Mouse (Mus musculus) myocyte (in vitro differentiated cells): ENCODE results near the gene Riox2.

ENCODE experiments used
- CEBPB ChIP-seq: IDR thresholded peaks from 2 replicates; pipeline ENCODE4 v1.6.1; 2011; ENCODE audit warnings: mild to moderate bottlenecking, moderate library complexity; ENCODE audit not compliant: poor library complexity, insufficient read depth, severe bottlenecking
- E2F4 ChIP-seq: IDR thresholded peaks from one replicate; pipeline ENCODE4 v1.6.1; 2011; ENCODE audit warnings: mild to moderate bottlenecking, control low read depth, moderate library complexity; ENCODE audit not compliant: insufficient read depth
- MAX ChIP-seq: IDR thresholded peaks from one replicate; pipeline ENCODE4 v1.6.1; 2011; ENCODE audit warnings: low read depth, mild to moderate bottlenecking, control low read depth
- POLR2A ChIP-seq: IDR thresholded peaks from one replicate; pipeline ENCODE4 v1.6.1; 2011; ENCODE audit warnings: low read depth, mild to moderate bottlenecking, control low read depth, moderate library complexity; ENCODE audit not compliant: insufficient read length
- REST ChIP-seq: IDR thresholded peaks from one replicate; pipeline ENCODE4 v1.6.1; 2011; ENCODE audit warnings: mild to moderate bottlenecking, control low read depth, moderate library complexity; ENCODE audit not compliant: insufficient read depth, insufficient read length
- SRF ChIP-seq: IDR thresholded peaks from one replicate; pipeline ENCODE4 v1.6.1; 2011; ENCODE audit warnings: low read depth; ENCODE audit not compliant: control insufficient read depth, insufficient read length
- USF1 ChIP-seq: IDR thresholded peaks from one replicate; pipeline ENCODE4 v1.6.1; 2011; ENCODE audit warnings: low read depth, mild to moderate bottlenecking, control low read depth, moderate library complexity

GRCm38 (mm10) chr16:59499180-59499579 is 27.6 kb downstream of the Riox2 start:
- TF ChIP-seq REST (no peak), E2F4 (no peak), POLR2A (no peak), SRF (no peak), USF1 (no peak), CEBPB (no peak), MAX (no peak)
